16 mouse cellular contexts compared by ENCODE assay signal in the genomic region with DNA sequence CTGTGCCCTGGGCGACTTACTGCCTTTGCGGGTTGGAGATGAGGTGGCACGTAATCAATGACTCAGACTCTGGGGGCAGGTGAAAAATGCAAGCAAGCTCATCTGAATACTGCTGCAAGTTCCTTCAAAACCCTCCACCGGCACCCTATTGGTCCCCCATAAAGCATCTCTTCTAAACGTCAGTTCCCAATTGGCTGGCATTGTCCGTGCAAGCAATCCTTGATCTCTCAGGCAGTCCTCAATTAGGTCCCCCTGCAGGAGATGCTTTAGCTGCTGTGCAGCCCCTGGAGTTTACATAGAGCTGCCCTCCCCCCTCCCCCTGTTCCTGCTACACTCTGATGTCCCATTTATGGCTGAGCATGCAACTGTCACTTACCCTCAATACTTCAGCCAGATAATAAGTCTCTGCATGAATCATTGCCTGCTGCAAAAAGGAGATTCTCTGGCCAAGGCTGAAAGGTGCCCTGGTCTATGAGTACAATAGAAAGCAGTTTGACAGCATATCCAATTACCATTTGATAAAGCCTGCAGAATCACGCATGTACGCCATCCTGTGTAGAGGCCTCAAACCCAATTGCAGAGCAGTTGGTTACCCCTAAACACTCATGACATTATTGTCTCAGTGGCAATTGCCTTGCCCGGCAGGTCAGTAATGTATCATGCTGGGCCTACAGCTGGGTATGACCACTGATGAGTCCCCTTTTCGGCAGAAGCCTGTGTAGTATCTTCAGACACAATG. TPM values are rescaled to one million over a fixed set of nuclear protein-coding genes. Genes with fewer than 3 reads are reported as not detected.
A peak's percentile ranks its signal among the peaks of the same experiment; 100 is the strongest.
DNase-seq lines count a peak whose midpoint lies in the region; ATAC-seq and TF ChIP-seq lines count a peak whose summit lies in the region.
"Had no signal": no experiment of that assay in that cellular context is flagged by ENCODE, and none has a peak within 500 bp of the region (broad histone marks: within the 10 kb centered on the region; RNA-seq: fewer than 3 reads in every experiment).

No protein-coding gene starts in this region.

- H3K4me3 ChIP-seq in forebrain, embryonic 11.5 days (ENCODE audit: low read depth, low read length), result no peak overlapping the region
- no peak overlapping the region for H3K4me3 ChIP-seq in forebrain, embryonic 10.5 days
- H3K4me3 ChIP-seq in hindbrain, embryonic 15.5 days, result peak overlapping the region; percentile 16
- H3K4me3 ChIP-seq in neural tube, embryonic 13.5 days, result no peak overlapping the region
- H3K4me3 ChIP-seq in lung, postnatal 0 days (ENCODE audit: low read depth, low read length), result no peak overlapping the region
- H3K4me3 ChIP-seq: heart, embryonic 13.5 days; limb, embryonic 15.5 days had no signal

- TF ChIP-seq CTCF in brain, embryonic 14.5 days (IDR thresholded peaks at IDR 0.05; ENCODE audit: borderline replicate concordance, extremely low read depth, insufficient read depth, insufficient read length), result no peak
- no peak for TF ChIP-seq CTCF in lung, postnatal 0 days (IDR thresholded peaks at IDR 0.05)

- no peak for TF ChIP-seq EP300 in lung, postnatal 0 days (IDR thresholded peaks at IDR 0.05)

- WGBS in forebrain, embryonic 11.5 days, result 49% methylated on average over 10 of the region's 10 CpGs
- 51% methylated on average over 10 of the region's 10 CpGs for WGBS in forebrain, embryonic 10.5 days
- WGBS in hindbrain, embryonic 15.5 days, result 37% methylated on average over 10 of the region's 10 CpGs
- 46% methylated on average over 10 of the region's 10 CpGs for WGBS in neural tube, embryonic 13.5 days
- WGBS in lung, postnatal 0 days, result 69% methylated on average over 10 of the region's 10 CpGs

- no peaks in the 10 kb centered on the region for H3K4me1 ChIP-seq in forebrain, embryonic 11.5 days (replicated peaks; ENCODE audit: control insufficient read depth, insufficient read depth, low read length)
- peaks cover 11% of the 10 kb centered on the region for H3K4me1 ChIP-seq in forebrain, embryonic 10.5 days
- H3K4me1 ChIP-seq in hindbrain, embryonic 15.5 days (replicated peaks), result peaks cover 7% of the 10 kb centered on the region
- H3K4me1 ChIP-seq in neural tube, embryonic 13.5 days (replicated peaks), result peaks cover 12% of the 10 kb centered on the region
- no peaks in the 10 kb centered on the region for H3K4me1 ChIP-seq in lung, postnatal 0 days (ENCODE audit: insufficient read depth, low read depth, low read length)
- H3K4me1 ChIP-seq: heart, embryonic 13.5 days; limb, embryonic 15.5 days had no signal

- no peaks in the 10 kb centered on the region for H3K9me3 ChIP-seq in forebrain, embryonic 11.5 days (ENCODE audit: control insufficient read depth, low read length)
- no peaks in the 10 kb centered on the region for H3K9me3 ChIP-seq in forebrain, embryonic 10.5 days
- no peaks in the 10 kb centered on the region for H3K9me3 ChIP-seq in hindbrain, embryonic 15.5 days
- no peaks in the 10 kb centered on the region for H3K9me3 ChIP-seq in neural tube, embryonic 13.5 days
- no peaks in the 10 kb centered on the region for H3K9me3 ChIP-seq in lung, postnatal 0 days (ENCODE audit: low read length)
- H3K9me3 ChIP-seq: heart, embryonic 13.5 days; limb, embryonic 15.5 days had no signal

- no peak overlapping the region for H3K9ac ChIP-seq in forebrain, embryonic 11.5 days (ENCODE audit: low read length)
- H3K9ac ChIP-seq in hindbrain, embryonic 15.5 days, result no peak overlapping the region
- H3K9ac ChIP-seq in neural tube, embryonic 13.5 days, result no peak overlapping the region
- H3K9ac ChIP-seq in lung, postnatal 0 days (replicated peaks; ENCODE audit: low read depth), result no peak overlapping the region
- H3K9ac ChIP-seq: heart, embryonic 13.5 days; limb, embryonic 15.5 days had no signal

- peak; percentile 49 for ATAC-seq in forebrain, embryonic 11.5 days (replicated peaks; ENCODE audit: low FRiP score)
- peak; percentile 87 for ATAC-seq in hindbrain, embryonic 15.5 days (ENCODE audit: low FRiP score, low read depth)
- peak; percentile 53 for ATAC-seq in neural tube, embryonic 13.5 days (ENCODE audit: low read depth)
- no peak for ATAC-seq in lung, postnatal 0 days

- no peak for DNase-seq in forebrain, embryonic 11.5 days (ENCODE audit: low spot score)
- no peak for DNase-seq in forebrain, embryonic 10.5 days (ENCODE audit: extremely low spot score, low spot score)
- peak; percentile 73 for DNase-seq in brain, embryonic 14.5 days (ENCODE audit: low read depth)
- no peak for DNase-seq in lung, postnatal 0 days (ENCODE audit: low spot score)
- DNase-seq in kidney, postnatal 25 days, result no peak
- DNase-seq in urinary bladder, postnatal 14 days (ENCODE audit: low spot score), result no peak
- DNase-seq: adrenal gland, postnatal 10 days; kidney, adult 2 months; spleen, adult 18-20 months had no signal

- no peak for TF ChIP-seq POLR2A in brain, embryonic 14.5 days (IDR thresholded peaks at IDR 0.05; ENCODE audit: borderline replicate concordance, extremely low read depth, insufficient read depth, insufficient read length, poor library complexity, severe bottlenecking)

- H3K36me3 ChIP-seq in forebrain, embryonic 11.5 days (ENCODE audit: control insufficient read depth, insufficient read depth, low read length), result no peaks in the 10 kb centered on the region
- H3K36me3 ChIP-seq in forebrain, embryonic 10.5 days (replicated peaks), result no peaks in the 10 kb centered on the region
- no peaks in the 10 kb centered on the region for H3K36me3 ChIP-seq in hindbrain, embryonic 15.5 days
- H3K36me3 ChIP-seq in neural tube, embryonic 13.5 days, result no peaks in the 10 kb centered on the region
- H3K36me3 ChIP-seq in lung, postnatal 0 days (ENCODE audit: insufficient read depth, low read length), result no peaks in the 10 kb centered on the region
- H3K36me3 ChIP-seq: heart, embryonic 13.5 days; limb, embryonic 15.5 days had no signal

- H3K4me2 ChIP-seq in forebrain, embryonic 11.5 days (ENCODE audit: low read depth, low read length, severe bottlenecking), result no peak overlapping the region
- H3K4me2 ChIP-seq in hindbrain, embryonic 15.5 days, result peak overlapping the region; percentile 39
- H3K4me2 ChIP-seq in neural tube, embryonic 13.5 days, result peak overlapping the region; percentile 35
- H3K4me2 ChIP-seq in lung, postnatal 0 days (replicated peaks; ENCODE audit: low read depth, low read length), result no peak overlapping the region
- H3K4me2 ChIP-seq: heart, embryonic 13.5 days; limb, embryonic 15.5 days had no signal

- no peaks in the 10 kb centered on the region for H3K27me3 ChIP-seq in forebrain, embryonic 11.5 days (ENCODE audit: control insufficient read depth, insufficient read depth, low read length)
- H3K27me3 ChIP-seq in forebrain, embryonic 10.5 days (ENCODE audit: poor library complexity, severe bottlenecking), result no peaks in the 10 kb centered on the region
- no peaks in the 10 kb centered on the region for H3K27me3 ChIP-seq in hindbrain, embryonic 15.5 days
- H3K27me3 ChIP-seq in neural tube, embryonic 13.5 days, result peaks cover 5% of the 10 kb centered on the region; the same call in 1 of the 2 replicates
- H3K27me3 ChIP-seq in lung, postnatal 0 days (replicated peaks; ENCODE audit: insufficient read depth, low read length), result no peaks in the 10 kb centered on the region
- H3K27me3 ChIP-seq: heart, embryonic 13.5 days; limb, embryonic 15.5 days had no signal

- H3K27ac ChIP-seq in forebrain, embryonic 11.5 days (ENCODE audit: low read depth, low read length), result no peak overlapping the region
- H3K27ac ChIP-seq in forebrain, embryonic 10.5 days, result no peak overlapping the region
- no peak overlapping the region; the same call in 1 of the 2 replicates for H3K27ac ChIP-seq in hindbrain, embryonic 15.5 days (replicated peaks)
- H3K27ac ChIP-seq in neural tube, embryonic 13.5 days (replicated peaks), result no peak overlapping the region
- H3K27ac ChIP-seq in lung, postnatal 0 days (ENCODE audit: low read length), result no peak overlapping the region
- H3K27ac ChIP-seq: heart, embryonic 13.5 days; limb, embryonic 15.5 days had no signal

RNA-seq across cellular contexts. Expression of a gene that starts 20.7 kb away (rescaled TPM):
- not detected in 2 replicates for polyA plus RNA-seq in forebrain, embryonic 11.5 days (2014; fragmentation: Nextera tagmentation; extraction: Ambion mirVana)
- polyA plus RNA-seq in forebrain, embryonic 10.5 days (2016; fragmentation: Nextera tagmentation; extraction: Ambion mirVana), result not detected in 2 replicates
- polyA plus RNA-seq in brain, embryonic 14.5 days (2012; rRNA removed), result 0.12 TPM in 1 of 2 replicates, not detected in the other
- not detected in 2 replicates for polyA plus RNA-seq in hindbrain, embryonic 15.5 days (2015; fragmentation: Nextera tagmentation; extraction: Ambion mirVana)
- not detected in 2 replicates for polyA plus RNA-seq in neural tube, embryonic 13.5 days (2015; fragmentation: Nextera tagmentation; extraction: Ambion mirVana)
- polyA plus RNA-seq in lung, postnatal 0 days (2015; fragmentation: Nextera tagmentation; extraction: Ambion mirVana), result not detected in 2 replicates
- polyA plus RNA-seq: embryonic facial prominence, embryonic 14.5 days; frontal cortex, adult 2 months; heart, embryonic 13.5 days; limb, embryonic 15.5 days; lung, embryonic 16.5 days had no signal

RNA-seq across cellular contexts. Expression of a gene that starts 21.2 kb away (rescaled TPM):
- polyA plus RNA-seq in forebrain, embryonic 11.5 days (2014; fragmentation: Nextera tagmentation; extraction: Ambion mirVana), result not detected in 2 replicates
- polyA plus RNA-seq in forebrain, embryonic 10.5 days (2016; fragmentation: Nextera tagmentation; extraction: Ambion mirVana), result not detected in 2 replicates
- polyA plus RNA-seq in brain, embryonic 14.5 days (2012; rRNA removed), result 0.83 and 1.2 TPM in 2 replicates
- 2.7 and 3.7 TPM in 2 replicates for polyA plus RNA-seq in hindbrain, embryonic 15.5 days (2015; fragmentation: Nextera tagmentation; extraction: Ambion mirVana)
- polyA plus RNA-seq in neural tube, embryonic 13.5 days (2015; fragmentation: Nextera tagmentation; extraction: Ambion mirVana), result 0.91 and 1.4 TPM in 2 replicates
- polyA plus RNA-seq in lung, postnatal 0 days (2015; fragmentation: Nextera tagmentation; extraction: Ambion mirVana), result 10.1 and 10.8 TPM in 2 replicates
- polyA plus RNA-seq: kidney, adult 2 months had no signal

RNA-seq across cellular contexts. Expression of a gene that starts 59.6 kb away (rescaled TPM):
- not detected in 2 replicates for polyA plus RNA-seq in forebrain, embryonic 11.5 days (2014; fragmentation: Nextera tagmentation; extraction: Ambion mirVana)
- not detected in 2 replicates for polyA plus RNA-seq in forebrain, embryonic 10.5 days (2016; fragmentation: Nextera tagmentation; extraction: Ambion mirVana)
- polyA plus RNA-seq in brain, embryonic 14.5 days (2012; rRNA removed), result not detected in 2 replicates
- not detected in 2 replicates for polyA plus RNA-seq in hindbrain, embryonic 15.5 days (2015; fragmentation: Nextera tagmentation; extraction: Ambion mirVana)
- not detected in 2 replicates for polyA plus RNA-seq in neural tube, embryonic 13.5 days (2015; fragmentation: Nextera tagmentation; extraction: Ambion mirVana)
- polyA plus RNA-seq in lung, postnatal 0 days (2015; fragmentation: Nextera tagmentation; extraction: Ambion mirVana), result not detected in 2 replicates
- polyA plus RNA-seq: embryonic facial prominence, embryonic 14.5 days; frontal cortex, adult 2 months; heart, embryonic 13.5 days; limb, embryonic 15.5 days; lung, embryonic 16.5 days had no signal

Comparison
In these comparisons a context has a peak if more than half of its experiments do, and no peak if none do; other contexts are left out.
1. H3K4me2 ChIP-seq: peak in hindbrain, embryonic 15.5 days (single experiment) and neural tube, embryonic 13.5 days (single experiment); none in forebrain, embryonic 11.5 days (single experiment) and lung, postnatal 0 days (single experiment).